Mouse (Mus musculus) bone marrow, adult 2 months (tissue): ENCODE measurements at regions not wholly inside any gene's neighbourhood (a gene's known extent, or its start where the extent isn't known, plus 50 kb on each side); places are given as distances from the start of the nearest gene placed in this dataset.

ENCODE experiments used
- H3K27ac ChIP-seq: fragments of 200-500 bp; 2 replicates; pipeline ENCODE4 v1.5.1; 2012; ENCODE audit warnings: low read depth, mild to moderate bottlenecking, control low read depth, inconsistent platforms, low read length; ENCODE audit not compliant: control insufficient read depth, poor library complexity, insufficient read depth
- H3K4me1 ChIP-seq: fragments of 200-500 bp; 2 replicates; pipeline ENCODE4 v1.6.1; 2011; ENCODE audit warnings: low read length; ENCODE audit not compliant: control insufficient read depth, insufficient read depth
- H3K4me3 ChIP-seq: fragments of 200-500 bp; replicated peaks from 2 replicates; pipeline ENCODE3; 2011; ENCODE audit warnings: mild to moderate bottlenecking, low read depth, low read length, control low read depth; ENCODE audit not compliant: control insufficient read depth
- CTCF ChIP-seq: fragments of 200-500 bp; IDR thresholded peaks from 2 replicates; pipeline ENCODE4 v1.5.1; 2011; ENCODE audit warnings: low read length, control low read depth; ENCODE audit not compliant: control insufficient read depth, insufficient read depth
- POLR2A ChIP-seq: fragments of 200-500 bp; IDR thresholded peaks from 2 replicates; pipeline ENCODE4 v1.6.1; 2011; ENCODE audit warnings: low read depth, mild to moderate bottlenecking, control low read depth, low read length, borderline replicate concordance; ENCODE audit not compliant: control insufficient read depth
- WGBS: fragments of 180-500 bp; shearing (Covaris S2); methylation state at CpG from one replicate; pipeline ENCODE4 v1.1.7; 2018; 5-methylcytosine and 5-hydroxymethylcytosine counted together

DNA sequence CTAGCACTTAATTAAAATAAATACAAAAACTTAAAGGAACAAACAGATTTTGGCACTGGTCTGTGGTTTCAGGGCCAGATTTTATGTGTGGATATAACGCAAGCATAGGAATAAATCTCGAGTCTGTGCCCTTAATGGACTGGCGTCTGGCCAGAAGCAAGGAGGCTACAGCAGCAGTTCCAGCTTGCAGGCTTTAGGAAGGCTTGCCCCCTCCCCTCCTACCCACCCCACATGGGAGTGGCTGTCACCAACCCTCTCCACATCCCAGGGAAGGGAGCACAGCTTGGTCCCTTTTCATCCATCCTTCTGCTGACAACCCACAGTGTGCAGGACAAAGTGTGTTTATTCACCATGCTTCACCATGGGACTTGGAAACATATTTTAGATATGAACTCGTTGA is 186.1 kb downstream of the Med10 start:
- H3K27ac ChIP-seq = no peak overlapping the region
- TF ChIP-seq CTCF (no peak), POLR2A (no peak)
- WGBS = 54% methylated on average over 4 of the region's 4 CpGs
- no peak overlapping the region for H3K4me3 ChIP-seq
- H3K4me1 ChIP-seq = no peaks in the 10 kb centered on the region

- Histone ChIP-seq H3K4me3 (no peak overlapping the region), H3K27ac (no peak overlapping the region), H3K4me1 (no peaks in the 10 kb centered on the region)
- no peak for TF ChIP-seq POLR2A
- TF ChIP-seq CTCF = peak; percentile 62
- 26% methylated on average over 11 of the region's 11 CpGs for WGBS
Observed at GRCm38 (mm10) chr13:69991253-69991891, 189.2 kb downstream of the Med10 start.

GRCm38 (mm10) chr13:69991892-69992261 is 189.7 kb downstream of the Med10 start:
- TF ChIP-seq POLR2A (no peak), CTCF (no peak)
- no peak overlapping the region for H3K4me3 ChIP-seq
- H3K4me1 ChIP-seq = no peaks in the 10 kb centered on the region
- no peak overlapping the region for H3K27ac ChIP-seq
- 61% methylated on average over 14 of the region's 14 CpGs for WGBS

- WGBS = 89% methylated on average over 15 of the region's 15 CpGs
- no peak overlapping the region for H3K27ac ChIP-seq
Observed at GRCm38 (mm10) chr13:70003591-70003990, 201.4 kb downstream of the Med10 start.

DNA sequence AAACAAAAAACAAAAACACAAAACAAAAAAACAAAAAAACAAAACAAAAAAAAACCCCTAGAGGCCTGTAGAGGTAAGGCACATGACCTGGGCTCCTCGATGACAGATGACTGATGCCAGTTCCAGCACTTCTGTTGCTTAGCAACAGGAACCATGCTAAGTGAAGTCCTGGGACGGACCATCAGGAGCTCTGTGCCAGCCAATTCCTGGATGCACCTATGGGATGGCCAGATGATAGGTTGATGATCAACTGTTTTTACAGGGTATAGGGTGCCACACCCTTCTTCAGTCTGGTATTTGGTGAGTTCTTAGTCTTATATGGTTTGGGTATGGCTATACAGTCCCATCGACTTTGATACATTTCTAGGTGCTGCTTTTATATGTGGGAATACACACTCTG is 209.9 kb downstream of the Med10 start:
- Histone ChIP-seq H3K27ac (no peak overlapping the region), H3K4me1 (no peaks in the 10 kb centered on the region), H3K4me3 (no peak overlapping the region)
- TF ChIP-seq POLR2A = no peak
- TF ChIP-seq CTCF = no peak
- WGBS = 63% methylated on average over 3 of the region's 3 CpGs

More at GRCm38 (mm10) chr13:70003591-70003990, 201.4 kb downstream of the Med10 start:
- no peak overlapping the region for H3K4me3 ChIP-seq
- no peaks in the 10 kb centered on the region for H3K4me1 ChIP-seq
- TF ChIP-seq POLR2A = no peak
- no peak for TF ChIP-seq CTCF

DNA sequence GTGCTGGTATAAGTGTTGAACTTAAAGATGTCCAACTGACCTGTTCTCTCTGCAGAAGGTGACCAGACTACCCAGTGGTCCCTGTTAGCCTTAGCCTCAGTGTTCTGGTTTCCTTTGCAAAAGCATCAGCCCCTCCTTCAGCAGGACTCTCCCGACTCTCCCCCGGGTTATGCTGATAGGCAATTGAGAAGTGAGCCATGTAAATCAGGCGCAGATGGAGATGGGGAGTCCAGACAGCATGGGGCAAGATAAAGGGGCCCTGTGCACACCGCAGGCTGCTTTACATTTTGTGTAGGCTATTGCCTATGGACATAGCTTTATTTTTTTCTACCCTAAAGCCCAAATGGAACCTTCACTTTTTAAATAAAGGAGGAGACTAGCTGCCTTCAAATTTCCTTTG is 213.0 kb downstream of the Med10 start:
- no peak overlapping the region for H3K4me3 ChIP-seq
- 67% methylated on average over 4 of the region's 4 CpGs for WGBS
- H3K27ac ChIP-seq = no peak overlapping the region
- H3K4me1 ChIP-seq = no peaks in the 10 kb centered on the region
- TF ChIP-seq POLR2A (no peak), CTCF (no peak)

- TF ChIP-seq CTCF = no peak
- TF ChIP-seq POLR2A = no peak
Observed at GRCm38 (mm10) chr13:70017535-70017934, 215.3 kb downstream of the Med10 start.

DNA sequence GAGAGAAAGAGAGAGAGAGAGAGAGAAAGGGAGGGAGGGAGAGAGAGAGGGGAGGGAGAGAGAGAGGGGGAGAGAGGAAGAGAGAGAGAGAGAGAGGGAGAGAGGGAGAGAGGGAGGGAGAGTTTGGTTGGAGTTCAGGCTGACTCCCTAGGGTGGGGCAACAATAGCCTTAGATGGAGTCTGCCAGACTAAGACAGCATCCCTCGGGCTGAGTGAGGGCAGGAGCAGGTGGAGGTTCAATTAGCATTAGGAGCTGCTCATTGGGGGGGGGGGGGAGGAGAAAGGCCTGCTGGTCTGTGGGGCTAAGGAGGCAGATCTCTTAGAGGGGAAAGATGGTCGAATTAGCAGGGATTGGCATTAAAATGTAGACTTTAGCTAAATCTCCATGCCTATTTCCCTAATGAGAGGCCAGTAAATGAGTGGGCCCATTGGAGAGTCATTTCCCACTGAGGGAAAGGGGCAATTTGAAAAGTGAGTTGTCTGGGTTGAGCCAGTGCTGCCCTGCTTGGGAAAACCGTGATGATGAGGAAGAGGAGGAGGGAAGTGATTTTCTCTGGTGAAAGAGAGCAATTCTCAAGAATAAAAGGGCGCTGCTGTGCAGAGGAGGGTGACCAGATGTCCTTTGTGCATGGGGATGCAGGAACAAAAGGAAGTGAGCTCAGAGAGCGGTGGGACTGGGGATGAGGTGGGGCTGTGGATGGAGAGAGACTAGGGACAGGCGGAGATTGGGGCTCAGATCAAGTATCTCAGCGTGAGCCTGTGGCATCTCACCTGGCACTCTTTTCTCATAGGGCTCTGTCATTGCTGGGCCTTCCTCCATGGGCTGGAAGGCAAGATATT is 218.0 kb downstream of the Med10 start:
- WGBS = 34% methylated on average over 7 of the region's 7 CpGs
- TF ChIP-seq CTCF = no peak
- TF ChIP-seq POLR2A = no peak
- no peak overlapping the region for H3K27ac ChIP-seq
- no peak overlapping the region for H3K4me3 ChIP-seq
- H3K4me1 ChIP-seq = no peaks in the 10 kb centered on the region

More at GRCm38 (mm10) chr13:70017535-70017934, 215.3 kb downstream of the Med10 start:
- H3K27ac ChIP-seq = no peak overlapping the region
- no peak overlapping the region for H3K4me3 ChIP-seq
- H3K4me1 ChIP-seq = no peaks in the 10 kb centered on the region
- 71% methylated on average over 5 of the region's 5 CpGs for WGBS

- Histone ChIP-seq H3K4me1 (no peaks in the 10 kb centered on the region), H3K27ac (no peak overlapping the region), H3K4me3 (no peak overlapping the region)
- 73% methylated on average over 6 of the region's 6 CpGs for WGBS
- no peak for TF ChIP-seq CTCF
Observed at GRCm38 (mm10) chr13:70033249-70033648, 231.1 kb downstream of the Med10 start.
